Mouse (Mus musculus): ENCODE data around the gene Ankrd27.
"Not testable (repeated sequence)": the region's sequence is repeated elsewhere in the genome, so short reads cannot be mapped to it uniquely, and the experiment has no call there.

Gene Ankrd27

GRCm38 (mm10) chr7:35586055-35586905, at the start of gene Ankrd27:
Ankrd27 (plus strand) TSS chr7:35586244.
- DNase-seq: peak; percentile 95

- no peak for DNase-seq
Measured at GRCm38 (mm10) chr7:35537562-35537961, 48.5 kb upstream of the Ankrd27 start, which contains the start of gene Tdrd12. Tdrd12 (minus strand) TSS chr7:35537745.

GRCm38 (mm10) chr7:35545881-35546280, 40.2 kb upstream of the Ankrd27 start:
- DNase-seq: peak; percentile 43

GRCm38 (mm10) chr7:35553751-35554604, 32.1 kb upstream of the Ankrd27 start:
- peak; percentile 49 for DNase-seq

DNA sequence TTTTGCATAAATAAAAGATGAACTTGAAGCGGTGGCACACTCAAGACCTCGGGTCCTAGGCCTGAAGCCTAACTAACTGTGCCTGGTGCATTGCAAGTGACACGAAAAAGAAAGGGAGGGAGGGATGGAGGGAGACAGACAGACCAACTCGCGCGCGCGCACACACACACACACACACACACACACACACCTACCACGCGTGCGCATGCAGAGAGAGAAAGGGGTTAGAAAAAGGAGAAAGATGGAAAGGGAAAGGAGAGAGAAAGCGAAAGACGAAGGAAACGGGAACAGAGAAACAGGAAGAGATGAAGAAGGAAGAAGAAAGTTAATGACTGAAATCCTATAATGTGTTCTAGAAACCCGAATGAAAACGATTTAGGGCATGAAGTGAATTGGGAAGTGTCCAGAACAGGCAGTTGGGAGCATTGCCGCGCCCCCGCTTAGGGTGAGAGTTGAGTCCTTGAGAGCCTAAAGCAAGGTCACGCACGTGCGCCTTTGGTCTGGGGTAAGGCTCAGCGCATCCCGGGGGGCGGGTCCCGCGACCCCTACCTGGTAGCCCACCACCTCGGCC, 31.4 kb upstream of the Ankrd27 start:
- DNase-seq: peak; percentile 53

DNA sequence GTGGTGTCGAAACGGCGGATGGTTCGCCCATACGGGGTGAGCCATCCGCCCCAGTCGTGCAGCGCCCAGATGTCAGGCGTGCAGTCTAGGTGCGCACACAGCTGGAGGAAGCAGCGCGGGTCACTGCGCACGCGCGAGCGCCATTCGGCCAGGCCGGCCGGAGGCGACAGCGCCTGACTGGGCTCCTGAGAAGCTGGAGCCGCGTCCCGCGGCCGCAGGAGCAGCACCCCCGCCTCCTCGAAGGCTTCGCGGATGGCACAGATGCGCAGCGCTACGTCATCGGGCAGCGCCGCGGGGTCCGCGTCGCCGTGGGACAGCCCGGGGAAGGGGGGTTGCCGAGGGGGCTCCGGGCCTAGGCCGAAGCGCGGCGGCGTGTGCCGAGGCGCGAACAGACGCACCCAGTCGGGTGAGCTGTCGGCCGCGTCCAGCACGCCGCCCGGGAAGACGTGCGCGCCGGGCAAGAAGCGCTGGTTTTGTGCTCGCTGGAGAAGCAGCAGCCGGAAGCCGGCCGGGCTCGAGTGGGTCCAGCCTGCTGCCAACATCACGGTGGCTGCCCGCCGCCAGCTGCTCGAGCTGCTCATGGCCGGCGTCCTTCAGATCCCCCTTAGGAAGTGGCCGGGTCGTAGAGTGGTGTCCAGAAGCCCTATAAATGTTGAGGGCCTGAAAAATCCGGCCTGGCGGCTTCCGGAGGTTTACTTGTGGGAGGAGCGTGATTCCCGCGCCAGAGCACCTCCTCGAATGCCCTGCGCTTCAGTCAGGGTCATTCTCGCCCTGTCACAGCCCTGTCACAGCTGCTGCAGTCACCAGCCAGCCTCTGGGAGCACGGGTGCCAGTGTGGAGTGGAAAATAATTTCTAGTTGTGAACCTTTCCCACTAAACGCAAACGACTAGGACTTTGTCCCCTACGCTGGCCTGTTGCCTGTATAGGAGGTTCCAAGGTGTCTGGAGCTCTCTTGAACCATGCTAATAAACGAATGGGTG, 30.5 kb upstream of the Ankrd27 start:
- DNase-seq: peak; percentile 89

GRCm38 (mm10) chr7:35556205-35556603, 29.8 kb upstream of the Ankrd27 start, which contains the start of gene Nudt19:
Nudt19 (minus strand) TSS chr7:35556304.
- DNase-seq: no peak

DNA sequence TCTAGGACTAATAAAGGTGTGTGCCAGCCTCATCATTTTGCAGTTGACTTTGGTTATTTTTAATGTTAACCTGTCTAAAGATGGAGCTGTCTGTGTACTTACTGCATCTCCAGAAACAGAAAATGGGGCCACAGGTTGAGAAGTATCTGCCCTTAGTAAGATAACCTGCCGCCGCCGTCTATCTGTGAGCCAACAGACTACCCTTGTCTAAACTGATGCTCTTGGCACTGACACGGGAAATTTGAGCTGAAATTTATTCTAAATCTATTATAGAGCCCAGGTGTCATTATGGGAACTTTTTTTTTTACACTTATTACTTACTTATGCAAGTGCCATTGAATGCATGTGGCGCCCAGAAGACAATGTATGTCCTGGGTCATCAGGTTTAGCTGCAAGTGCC, 29.1 kb upstream of the Ankrd27 start:
- DNase-seq: no peak

- DNase-seq: no peak
Measured at GRCm38 (mm10) chr7:35557577-35557976, 28.5 kb upstream of the Ankrd27 start.

DNA sequence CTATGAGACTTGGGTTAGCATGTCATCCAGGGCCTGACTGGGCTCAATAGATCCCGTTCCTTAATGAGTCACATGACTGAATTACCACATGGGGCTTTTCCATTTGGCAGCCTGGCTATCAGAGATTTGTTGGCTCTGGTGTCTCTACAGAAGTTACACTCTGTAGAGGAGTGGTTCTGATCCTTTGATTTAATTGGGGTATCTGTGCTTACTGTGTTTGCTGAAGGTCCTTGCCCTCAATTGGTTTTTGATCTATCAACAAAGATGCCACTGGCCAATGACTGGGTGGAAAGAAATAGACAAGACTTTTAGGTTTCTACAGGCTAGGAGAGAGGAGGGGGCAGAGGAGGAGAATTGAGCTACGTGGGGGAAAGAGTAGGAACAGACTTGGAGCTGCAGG, 27.4 kb upstream of the Ankrd27 start:
- DNase-seq: no peak

GRCm38 (mm10) chr7:35559838-35560237, 26.2 kb upstream of the Ankrd27 start:
- DNase-seq: no peak

DNA sequence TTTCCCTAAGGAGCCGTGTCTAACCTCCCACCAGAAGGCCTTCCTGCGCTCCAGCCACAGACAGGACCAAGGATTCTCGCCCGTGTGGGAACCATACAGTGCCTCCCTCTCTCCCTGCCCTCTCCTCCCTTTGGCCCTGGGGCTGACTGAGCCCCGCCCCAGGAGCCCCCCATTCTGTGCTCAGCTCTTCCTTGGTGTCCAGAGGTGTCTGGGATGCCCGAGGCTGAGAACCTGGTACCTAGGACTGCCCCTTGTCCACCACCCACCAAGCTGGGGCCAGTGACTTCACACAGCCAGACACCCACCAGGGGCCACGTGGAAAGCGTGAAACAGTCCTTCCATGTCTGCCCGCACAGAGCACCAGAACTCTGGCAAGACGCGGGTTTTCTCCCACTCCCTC, 23.0 kb upstream of the Ankrd27 start:
- no peak for DNase-seq

GRCm38 (mm10) chr7:35564067-35564865, 21.8 kb upstream of the Ankrd27 start:
- DNase-seq: no peak

DNA sequence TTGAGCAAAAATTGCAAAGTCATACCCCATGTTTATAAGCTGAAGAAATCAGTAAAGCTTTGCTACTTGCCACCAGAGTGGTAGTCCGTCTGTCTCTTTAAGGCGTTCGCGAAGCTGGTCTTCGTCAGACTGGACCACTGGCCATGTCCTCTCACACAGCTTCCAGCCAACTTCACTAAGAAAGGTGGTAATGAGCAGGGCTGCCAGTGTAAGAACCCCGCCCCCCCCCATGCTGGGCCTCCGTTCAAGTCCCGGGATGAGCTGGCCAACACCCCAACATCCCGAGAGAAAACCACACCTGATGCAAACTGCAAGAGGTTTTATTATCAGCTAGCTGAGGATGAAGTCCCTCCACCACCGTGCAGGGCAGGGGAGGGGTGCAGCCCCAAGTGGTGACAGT, 21.2 kb upstream of the Ankrd27 start:
- not testable (repeated sequence) for DNase-seq

DNA sequence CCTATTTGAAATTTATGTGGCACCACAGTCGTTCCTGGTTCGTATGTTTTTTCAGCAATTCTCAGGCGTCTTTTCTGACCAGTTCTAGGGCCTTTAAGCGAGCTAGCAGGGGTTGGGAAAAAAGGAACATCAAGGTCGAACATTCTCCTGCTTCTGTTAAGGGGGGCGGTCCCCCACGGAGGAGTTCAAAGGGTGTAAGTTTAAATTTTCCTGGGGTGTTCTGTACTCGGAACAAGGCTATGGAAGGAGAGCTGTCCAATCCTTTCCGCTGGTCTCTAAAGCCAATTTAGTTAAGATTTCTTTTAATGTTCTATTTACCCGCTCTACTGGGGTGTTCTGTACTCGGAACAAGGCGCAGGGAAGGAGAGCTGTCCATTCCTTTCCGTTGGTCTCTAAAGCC, 20.1 kb upstream of the Ankrd27 start:
- not testable (repeated sequence) for DNase-seq

DNA sequence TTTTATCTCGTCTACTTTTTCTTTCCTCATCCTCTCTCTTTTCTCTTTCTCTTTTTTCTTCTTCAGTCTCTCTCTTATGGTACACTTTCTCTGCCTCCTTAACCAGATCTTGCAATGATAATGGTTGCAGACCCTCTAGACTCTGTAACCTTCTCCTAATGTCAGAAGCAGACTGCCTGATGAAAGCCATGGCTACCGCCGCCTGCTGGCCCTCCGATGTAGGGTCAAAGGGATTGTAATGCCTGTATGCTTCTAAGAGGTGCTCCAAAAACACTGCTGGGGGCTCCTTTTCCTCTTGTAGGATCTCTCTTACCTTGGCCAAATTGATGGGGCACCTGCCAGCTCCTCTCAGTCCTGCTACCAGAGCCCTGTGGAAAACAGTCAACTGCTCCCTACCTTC, 16.3 kb upstream of the Ankrd27 start:
- DNase-seq: not testable (repeated sequence)

- DNase-seq: not testable (repeated sequence)
Measured at GRCm38 (mm10) chr7:35570883-35571282, 15.2 kb upstream of the Ankrd27 start.

GRCm38 (mm10) chr7:35579849-35580248, 6.2 kb upstream of the Ankrd27 start:
- no peak for DNase-seq

- no peak for DNase-seq
Measured at GRCm38 (mm10) chr7:35582719-35583118, 3.3 kb upstream of the Ankrd27 start.

DNA sequence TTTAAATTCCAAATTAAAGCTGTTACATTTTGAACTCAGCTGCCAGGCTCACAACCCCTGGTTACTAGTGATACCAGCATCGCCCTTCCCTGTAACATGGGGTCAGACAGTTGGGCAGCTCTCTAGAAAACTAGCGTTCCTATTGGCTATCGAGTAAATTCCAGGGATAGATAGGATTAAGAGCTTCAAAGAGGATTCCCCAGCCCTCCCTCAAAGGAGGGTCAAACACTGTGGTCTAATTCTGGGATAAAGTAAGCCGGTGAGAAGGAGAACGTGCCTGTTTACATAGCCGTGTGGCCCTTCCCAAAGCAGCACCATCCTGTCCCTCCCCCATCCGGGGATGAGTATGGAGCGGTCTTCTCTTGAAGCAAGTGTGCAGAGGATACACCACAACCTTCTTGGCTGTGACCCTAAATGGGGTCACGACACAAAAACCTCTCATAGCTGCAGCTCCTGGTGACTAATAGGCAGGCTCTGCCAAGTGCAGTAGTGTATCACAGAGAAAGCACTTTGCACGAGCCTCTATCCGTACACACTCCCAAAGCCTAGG, 2.5 kb upstream of the Ankrd27 start:
- DNase-seq: no peak
